Mouse (Mus musculus) heart, adult 11 months (tissue): ENCODE results near the gene Lgals8.
"Not testable (repeated sequence)": the region's sequence is repeated elsewhere in the genome, so short reads cannot be mapped to it uniquely, and the experiment has no call there.

Source experiments
- DNase-seq: peaks from one replicate; pipeline ENCODE4 v3.0.0; 2022

Gene Lgals8

DNA sequence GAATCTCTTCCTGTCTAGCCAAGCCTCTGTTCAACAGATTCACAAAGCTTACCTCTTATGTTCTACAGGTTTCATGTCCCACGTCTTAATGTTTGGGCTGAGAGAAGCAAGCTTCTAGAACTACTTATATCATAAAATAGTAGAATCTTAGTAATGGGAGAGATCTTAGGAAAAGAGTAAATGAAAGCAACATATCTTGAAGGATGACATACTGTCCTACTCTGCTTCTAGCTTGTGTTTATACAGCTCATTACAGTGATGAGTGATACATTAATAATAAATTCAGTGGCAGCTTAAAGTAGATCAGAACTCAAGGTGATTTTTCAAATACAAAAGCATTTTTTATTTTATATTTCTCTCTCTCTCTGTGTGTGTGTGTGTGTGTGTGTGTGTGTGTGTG, at the start of gene Lgals8:
Gene Lgals8, minus strand, starts transcription at position 101 of the 400 bp plus-strand sequence.
- no peak for DNase-seq

DNA sequence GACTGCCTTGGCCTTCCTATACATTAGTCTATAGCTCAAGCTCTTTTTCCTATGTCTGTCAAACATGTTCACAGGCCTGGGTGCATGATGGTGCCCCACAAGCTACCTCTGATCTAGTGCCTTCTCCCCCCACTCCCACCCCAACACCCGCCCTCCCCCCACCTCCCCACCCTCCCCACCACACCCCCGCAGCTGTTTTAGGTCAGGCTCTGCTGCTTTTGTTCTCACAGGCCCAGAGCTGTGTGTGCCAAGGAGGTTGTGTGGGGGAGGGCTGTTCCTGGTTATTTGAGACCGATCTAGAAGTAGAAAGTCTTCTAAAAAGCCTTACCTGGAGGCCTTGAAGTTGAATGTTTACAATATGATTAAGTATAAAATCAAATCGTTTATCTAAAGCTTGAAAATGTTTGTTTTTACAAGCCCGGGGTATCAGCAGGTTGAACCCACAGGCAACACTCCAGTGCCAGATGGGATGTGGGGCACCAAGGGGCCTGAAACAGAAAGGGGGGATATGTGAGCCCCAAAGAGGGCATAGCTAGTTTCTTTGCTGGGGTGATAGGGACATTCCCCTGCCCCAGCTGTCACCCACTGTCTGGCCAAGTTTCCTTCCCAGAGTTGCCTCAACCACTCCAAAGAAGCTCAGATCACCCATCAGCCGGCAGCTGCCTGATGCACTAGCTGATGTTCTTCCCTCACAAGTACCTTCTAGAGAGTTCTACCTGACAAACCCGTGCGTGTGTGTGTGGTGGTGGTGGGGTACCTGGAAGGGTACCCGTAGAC, 46.6 kb upstream of the Lgals8 start:
- no peak for DNase-seq

DNA sequence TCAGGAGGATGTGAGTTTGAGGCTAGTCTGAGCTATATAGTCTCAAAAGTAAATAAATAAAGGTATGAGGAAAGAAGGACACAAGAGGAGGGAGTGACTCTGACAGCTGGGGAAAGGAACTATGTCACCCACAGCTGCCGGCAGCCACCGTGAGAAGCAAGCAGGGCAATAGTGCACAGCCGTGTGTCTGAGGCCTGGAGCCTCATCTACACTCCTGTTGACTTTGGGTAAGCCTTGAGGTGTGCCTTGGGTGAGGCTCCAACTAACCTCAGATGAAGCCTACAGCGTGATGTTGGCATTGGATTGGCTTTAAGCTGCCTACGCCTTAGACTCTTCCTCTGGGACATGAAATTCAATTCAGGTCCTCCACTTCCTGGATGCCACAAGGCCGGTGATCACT, 45.3 kb upstream of the Lgals8 start:
- no peak for DNase-seq

DNA sequence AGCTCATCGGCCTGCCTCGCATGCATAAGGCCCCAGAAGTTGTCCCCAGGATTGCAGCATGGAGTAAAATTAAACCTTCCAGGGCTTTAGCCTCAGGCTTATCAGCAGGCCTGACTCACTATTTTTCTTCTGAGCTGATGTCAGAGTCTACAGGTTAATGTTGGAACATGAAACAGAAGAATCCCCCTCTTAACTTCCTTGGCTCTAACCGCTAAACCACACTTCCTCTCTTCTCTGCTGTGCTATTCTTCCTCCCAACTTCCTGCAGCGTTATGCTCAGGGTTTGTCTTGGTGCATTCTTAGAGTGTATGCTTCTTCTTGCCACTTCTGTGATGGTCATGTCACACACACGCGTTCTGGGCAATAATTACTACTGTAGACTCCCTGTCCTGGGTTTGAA, 42.7 kb upstream of the Lgals8 start:
- no peak for DNase-seq

DNA sequence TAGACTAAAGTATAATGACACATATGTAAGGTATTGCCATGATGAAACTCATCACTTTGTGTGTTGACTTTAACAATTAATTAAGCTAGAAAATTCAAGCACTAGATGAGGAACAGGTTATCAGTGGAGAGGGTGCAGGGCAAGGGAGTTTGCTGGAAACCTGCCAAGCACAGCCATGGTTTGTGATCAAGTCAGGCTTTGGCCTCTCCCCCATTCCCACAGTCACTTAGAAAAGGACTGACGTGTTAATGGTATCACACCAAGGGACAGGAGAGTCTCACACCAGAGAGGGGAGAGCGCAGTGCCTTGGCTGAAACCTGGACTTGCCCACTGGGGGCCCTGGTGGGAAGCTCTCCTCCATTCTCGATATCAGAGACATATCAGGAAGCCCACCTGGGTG, 40.6 kb upstream of the Lgals8 start:
- DNase-seq = no peak

DNA sequence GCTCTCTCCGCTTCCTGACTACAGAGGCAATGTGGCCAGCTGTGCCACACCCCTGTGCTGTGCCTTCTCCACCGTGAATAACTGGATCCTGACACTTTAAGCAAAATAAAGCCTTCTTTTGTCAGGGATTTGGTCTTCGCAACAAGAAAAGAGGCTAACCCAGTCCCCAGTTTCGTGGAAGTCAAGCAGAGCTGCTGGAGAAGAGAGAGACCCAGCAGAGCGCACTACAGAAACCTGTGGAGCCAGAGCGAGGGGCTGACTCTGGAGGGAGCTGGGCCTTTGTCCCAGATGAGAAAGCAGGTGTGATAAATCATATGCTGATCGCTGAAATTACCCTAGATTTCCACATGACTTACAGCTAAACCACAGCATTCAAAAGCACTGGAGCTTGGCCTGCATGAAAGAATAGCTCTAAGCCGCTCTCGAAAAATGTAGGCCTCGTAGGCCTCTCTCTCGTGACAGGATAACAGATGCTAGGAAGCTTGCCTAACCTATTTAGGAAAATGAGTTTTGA, 38.6 kb upstream of the Lgals8 start:
- no peak for DNase-seq

DNA sequence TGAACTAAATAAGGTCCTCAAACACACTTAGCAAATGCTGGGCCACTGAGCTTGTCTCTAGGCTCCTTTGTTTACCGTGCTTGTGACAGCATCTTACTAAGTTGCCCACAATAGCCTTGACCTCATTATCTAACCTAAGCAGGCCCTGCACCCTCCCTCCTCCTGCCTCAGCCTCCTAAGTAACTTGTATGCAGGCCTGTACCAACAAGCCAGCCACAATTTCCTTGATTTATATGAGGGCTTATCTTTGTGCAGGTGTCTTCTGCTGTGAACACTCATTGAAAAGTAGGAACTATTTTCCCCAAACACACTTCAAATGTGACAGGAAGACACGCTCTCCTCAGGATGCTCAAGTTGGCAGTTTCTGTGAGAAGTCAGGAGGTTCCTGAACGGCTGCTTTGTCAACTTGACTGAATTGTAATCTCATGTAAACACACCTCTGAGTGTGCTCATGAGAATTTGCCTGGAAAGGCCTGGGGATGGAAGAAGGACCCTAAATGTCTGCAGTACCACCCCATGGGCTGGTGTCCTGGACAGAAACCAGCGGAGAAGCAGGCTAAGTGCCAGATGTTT, 38.0 kb upstream of the Lgals8 start:
- DNase-seq = no peak

DNA sequence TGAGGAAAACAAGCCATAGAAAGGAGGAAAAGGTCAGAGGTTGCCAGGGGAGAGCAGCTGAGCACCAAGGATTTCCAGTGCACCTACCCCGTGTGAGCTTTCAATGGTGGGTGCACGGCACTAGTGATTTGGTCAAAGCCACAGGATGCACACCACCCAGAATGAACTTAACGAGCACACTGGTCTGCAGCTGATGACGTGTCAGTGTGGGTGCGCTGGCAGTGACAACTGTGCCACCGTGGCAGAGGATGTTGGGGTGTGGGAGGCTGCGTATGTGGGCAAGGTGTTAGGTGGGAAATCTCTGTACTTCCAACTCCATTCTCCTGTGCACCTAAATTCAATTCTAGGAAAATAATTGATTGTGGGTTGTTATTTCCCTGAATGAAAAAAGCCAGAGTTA, 34.4 kb upstream of the Lgals8 start:
- no peak for DNase-seq

DNA sequence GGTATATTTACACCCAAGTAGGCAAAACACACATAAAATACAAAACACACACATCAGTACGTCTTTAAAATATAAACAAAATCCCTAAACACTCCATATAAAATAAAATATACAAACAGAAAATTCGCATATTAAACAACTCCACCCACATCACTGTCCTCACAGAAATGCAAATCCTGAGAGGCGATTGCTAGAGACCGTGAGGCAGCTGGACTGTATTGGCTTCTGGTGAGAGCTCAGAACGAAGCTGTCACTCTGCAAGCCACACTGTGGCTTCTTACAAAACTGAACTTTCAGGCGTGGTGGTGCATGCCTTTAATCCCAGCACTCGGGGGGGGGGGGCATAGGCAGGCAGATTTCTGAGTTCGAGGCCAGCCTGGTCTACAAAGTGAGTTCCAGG, 33.1 kb upstream of the Lgals8 start:
- no peak for DNase-seq

DNA sequence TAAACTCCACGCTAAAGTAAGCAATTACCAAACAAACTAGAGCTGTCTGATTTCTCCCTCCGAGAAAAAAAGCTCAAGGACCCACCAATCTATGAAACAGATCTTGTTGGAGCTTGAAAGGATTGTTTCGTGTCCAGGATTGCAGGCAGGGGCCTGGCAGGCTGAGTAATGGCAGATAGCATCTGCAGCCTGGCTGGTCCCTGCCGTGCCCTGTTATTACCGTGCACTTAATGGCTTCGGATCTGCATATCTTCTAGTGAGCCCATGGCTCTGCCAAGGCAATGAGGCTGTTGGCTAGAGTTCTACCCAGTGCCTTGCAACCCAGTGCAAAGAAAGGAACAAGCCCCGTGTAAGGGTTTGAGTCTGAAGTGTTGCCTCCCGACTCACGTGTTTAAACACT, 30.0 kb upstream of the Lgals8 start:
- no peak for DNase-seq

DNA sequence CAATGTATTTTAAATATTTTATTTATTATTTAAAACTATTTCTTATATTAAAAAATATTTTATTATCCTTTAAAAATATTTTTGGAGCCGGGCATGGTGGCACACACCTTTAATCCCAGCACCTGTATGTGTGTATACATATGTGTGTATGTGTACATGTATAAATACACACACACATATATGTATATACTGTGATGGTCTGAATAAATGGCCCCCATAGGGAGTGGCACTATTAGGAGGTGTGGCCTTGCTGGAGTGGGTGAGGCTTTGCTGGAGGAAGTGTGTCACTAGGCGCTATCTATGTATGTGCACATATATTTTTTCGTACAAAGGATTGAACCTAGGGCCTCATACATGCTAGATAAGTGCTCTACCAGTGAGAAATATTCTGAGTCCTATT, 27.8 kb upstream of the Lgals8 start:
- no peak for DNase-seq

DNA sequence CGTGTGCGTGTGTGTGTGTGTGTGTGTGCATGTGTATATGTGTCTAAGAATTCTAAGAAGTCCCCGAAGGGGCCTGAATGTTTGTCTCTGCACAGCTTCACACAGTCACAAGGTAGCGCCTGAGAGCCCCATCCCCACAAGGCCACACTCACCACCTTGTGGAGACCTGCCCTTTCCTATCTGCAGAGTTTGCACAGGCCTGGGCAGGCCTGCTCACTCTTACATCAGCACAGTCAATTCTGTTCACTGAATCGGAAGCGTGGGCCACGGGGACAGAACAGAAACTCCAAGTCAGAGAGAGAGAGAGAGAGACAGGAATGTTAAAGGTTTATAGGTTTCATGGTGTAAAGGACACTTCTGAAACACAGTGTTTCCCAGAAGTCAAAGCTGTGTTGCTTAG, 20.9 kb upstream of the Lgals8 start:
- no peak for DNase-seq

DNA sequence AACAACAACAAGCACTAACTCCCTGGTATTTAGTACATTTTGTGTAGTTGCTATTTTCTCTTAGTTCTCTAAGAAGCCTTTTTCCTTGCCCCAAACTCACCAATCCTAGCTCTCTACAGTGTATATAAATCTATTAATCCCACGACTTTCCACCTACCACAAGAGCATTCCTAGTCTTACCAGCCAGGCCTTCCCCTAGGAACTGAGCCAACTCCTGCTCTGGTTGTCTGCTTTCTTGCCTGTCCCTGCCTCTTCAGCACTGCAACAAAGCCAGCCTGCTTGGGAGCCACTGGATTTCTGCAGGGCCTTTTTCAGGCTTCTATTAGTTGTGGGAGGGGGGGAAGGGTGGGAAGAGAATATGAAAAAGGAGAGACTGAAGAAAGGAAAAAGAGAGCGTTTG, 20.5 kb upstream of the Lgals8 start:
- no peak for DNase-seq

DNA sequence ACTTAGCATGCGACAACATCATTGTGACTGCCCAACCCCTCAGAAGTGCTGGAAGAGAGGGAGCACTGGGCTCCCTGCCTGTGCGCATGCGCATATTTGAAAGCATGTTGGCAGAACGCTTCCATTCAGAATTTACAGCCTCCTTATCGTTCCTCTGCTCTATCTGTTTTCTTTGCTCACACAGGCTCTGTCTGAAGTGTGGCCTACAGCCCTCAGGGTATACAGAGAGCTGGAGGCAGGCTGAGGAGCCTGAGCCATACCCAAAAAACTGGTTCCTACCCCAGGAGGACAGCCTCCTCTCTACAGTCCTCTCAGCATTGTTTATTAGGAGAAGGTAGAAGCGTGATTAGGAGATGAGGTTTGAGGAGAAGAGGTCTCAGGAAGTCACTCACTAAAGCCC, 15.1 kb upstream of the Lgals8 start:
- DNase-seq = no peak

DNA sequence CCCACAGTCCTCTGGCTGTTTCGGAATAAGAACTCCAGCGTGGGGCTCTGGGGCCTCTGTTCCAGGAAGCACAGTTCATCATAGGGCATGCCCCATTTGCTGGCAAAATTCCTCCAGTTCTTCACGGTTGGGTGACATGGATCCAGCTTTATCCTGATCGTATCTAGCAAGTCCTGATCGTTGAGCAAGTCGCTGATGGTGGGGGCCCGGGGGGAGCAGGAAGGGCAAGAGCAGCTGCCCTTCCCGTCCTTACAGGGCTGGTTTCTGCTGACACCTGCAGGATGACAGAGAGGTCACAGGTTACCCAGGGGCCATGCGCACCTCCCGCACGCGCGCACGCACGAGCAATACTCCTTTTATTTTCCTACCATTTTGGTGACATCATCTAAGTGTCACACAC, 13.6 kb upstream of the Lgals8 start:
- no peak for DNase-seq

DNA sequence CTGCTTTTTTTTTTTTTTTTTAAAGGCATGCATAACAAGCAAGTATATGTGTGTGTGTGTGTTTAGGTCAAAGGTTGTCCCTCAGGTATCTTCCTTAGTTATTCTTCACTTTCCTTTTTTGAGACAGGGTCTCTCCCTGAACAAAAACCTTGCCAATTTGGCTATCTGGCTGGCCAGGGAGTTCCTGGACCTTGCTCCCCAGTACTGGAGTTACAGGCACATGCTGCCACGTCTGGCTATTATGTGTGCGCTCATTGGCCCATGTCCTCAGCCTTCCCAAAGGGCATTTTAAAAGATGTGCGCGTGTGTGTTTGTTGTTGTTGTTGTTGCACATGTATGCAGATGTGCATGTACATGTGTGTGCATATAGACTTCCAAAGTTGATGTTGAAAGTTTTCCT, 12.1 kb upstream of the Lgals8 start:
- no peak for DNase-seq

DNA sequence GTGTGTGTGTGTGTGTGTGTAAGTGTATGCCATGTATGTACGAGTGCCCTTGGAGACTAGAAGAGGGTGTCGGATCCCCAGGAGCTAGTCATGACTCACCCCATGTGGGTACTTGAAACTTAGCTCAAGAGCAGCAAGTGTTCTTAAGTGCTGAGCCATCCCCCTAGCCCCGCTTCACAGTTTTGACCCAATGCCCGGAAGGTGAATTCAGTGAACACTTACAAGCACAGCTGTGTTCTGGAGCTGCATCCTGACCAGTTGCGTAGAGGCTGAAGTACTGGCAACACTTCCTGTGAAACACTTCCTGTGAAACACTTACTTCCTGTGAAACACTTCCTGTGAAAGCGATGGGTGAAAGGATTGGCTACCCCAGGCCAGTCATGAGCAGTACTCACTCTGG, 10.5 kb upstream of the Lgals8 start:
- DNase-seq = no peak

DNA sequence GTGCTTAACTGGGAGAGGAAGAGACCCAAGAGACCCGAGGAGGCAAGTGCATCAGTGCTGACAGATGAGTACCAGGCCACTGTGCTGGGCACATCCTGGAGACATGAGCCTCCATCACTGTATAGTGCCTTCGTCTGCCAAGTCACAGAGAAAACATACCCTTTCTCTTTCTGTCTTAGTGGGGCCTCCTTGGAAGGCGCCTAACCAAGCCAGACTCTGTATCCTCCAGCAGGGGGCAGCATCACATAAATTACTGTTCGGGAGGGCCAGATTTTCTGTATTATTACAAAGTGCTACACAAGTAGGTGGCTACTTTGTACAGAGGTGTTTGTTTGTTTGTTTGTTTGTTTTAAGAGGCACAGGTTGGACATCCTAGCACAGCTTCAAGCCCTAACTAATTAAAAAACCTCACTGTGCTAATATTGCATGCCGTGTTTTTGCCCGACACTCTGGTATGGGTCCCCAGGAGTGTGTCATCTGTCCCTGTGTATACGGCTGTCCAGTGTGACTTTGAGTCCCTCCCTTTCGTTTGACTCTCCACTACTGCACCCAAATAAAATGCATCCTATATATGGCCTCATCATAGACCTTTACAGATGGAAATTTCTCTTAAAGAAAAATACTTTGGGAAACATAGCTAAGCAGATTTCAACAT, 9.1 kb upstream of the Lgals8 start:
- DNase-seq = peak; percentile 91

DNA sequence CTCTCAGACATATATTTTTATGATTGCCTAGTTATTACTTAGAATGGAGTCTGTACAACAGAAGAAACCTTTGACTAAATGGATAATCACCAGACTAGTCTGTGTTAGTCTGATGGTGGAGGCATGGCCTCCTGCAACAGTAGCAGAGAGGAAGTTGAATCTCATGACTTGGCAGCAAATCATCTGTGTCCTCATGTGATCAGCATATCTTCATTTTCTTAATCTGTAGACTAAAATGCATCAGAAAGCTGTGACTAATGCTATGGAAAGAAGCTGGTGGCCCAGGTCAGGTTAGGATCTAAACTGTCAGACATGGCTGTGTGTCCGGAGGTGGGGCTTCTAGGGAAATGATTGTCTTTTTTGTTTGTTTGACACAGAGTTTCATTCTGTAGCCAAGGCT, 3.7 kb upstream of the Lgals8 start:
- peak; percentile 89 for DNase-seq

DNA sequence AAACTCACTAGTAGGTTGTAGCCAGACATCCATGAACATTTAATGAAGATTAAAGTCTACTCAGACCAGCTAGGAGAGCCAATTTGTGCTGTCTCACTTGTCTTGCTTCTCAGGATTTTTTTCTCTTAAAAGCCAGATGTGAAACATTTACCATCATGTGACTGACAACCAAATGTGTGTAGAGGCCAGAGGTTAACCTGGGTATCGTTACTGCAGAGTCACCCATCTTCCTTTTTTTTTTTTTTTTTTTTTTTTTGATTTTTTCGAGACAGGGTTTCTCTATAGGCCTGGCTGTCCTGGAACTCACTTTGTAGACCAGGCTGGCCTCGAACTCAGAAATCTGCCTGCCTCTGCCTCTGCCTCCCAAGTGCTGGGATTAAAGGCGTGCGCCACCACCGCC, 585 bp downstream of the Lgals8 start:
- not testable (repeated sequence) for DNase-seq

DNA sequence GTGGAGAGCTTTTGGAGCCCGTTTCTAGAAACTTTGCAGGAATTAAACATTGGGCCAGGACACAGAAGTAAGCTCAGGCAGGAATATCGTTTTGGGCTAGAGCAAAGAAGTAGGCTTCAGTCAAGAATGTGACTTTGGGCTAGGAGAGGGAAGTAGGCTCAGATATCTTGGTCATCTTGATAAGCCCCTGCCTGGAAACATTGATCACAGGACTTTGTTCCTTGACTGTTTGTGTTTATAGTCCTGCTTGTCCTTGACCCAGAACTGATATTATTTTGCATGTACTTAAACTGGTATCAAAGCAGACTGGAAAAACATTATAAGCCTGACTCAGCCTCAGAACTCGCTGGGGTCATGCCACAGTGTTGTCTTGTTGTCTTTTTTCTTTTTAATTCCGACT, 2.1 kb downstream of the Lgals8 start:
- no peak for DNase-seq

DNA sequence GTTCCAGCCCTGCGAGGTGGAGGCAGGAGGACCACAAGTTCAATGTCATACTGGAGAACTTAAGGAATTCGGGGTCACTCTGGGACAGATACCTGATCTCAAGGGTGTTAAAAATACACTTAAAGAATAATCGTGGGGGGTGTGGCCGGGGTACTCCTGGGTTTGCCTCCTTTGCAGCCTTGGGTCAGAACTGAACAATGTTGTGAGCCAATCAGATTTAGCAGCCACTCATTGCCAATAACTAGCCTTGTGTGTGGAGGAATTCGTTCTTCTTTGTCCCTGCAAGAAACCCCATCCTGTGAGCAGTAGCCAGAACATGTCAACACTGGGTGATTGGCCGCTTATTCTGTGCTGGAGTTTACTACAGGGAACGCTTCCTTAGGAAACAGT, 3.0 kb downstream of the Lgals8 start:
- no peak for DNase-seq

DNA sequence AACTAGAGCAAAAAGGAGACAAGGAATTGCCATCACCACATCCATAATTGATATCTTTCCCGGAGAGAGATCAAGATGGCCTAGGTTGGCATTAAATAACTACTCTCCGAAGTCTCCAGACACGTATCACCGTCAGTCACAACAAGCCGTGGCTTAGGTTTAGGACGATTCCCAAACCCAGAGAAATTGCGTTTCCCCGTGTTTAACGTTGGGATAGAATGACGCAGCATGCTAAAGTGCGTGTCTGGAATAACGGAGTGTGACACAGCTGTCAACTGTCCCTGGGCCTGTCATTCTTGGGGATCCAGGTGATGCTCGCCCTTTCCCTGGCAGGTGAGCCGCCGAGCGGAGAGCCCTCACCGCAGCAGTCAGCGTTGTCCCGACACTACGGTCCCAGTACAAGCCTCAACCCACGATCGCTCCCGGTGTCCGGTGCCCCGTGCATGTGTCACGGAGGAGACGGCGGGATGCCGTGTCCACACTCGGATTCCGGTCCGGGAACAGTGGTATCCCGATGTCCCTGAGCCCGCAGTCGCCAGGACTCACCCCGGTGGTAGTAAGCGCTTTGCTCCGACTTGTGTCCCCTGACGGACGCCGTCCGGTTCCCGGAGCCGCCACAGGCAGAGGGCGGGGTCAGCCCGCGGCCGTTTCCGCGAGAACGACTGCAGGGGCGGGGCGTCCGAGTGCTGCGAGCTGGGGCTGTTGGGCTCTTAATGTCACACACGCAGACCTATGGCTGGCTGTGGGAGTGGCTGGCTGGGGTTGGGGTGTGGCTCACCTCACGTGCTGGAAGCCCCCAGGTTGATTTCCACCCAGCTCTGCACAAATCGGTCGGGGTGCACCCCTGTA, 3.6 kb downstream of the Lgals8 start:
- DNase-seq = peak; percentile 100
